Mouse (Mus musculus) liver, postnatal 0 days (tissue): ENCODE measurements around the gene Dbn1.

Experiments used
- CTCF ChIP-seq: sonication (generic); IDR thresholded peaks from 2 replicates; pipeline ENCODE4 v1.5.1; 2016; ENCODE audit warnings: antibody characterized with exemption, low read depth
- EP300 ChIP-seq: IDR thresholded peaks from 2 replicates; pipeline ENCODE4 v1.6.1; 2016; ENCODE audit warnings: antibody characterized with exemption, low read depth, mild to moderate bottlenecking

DNA sequence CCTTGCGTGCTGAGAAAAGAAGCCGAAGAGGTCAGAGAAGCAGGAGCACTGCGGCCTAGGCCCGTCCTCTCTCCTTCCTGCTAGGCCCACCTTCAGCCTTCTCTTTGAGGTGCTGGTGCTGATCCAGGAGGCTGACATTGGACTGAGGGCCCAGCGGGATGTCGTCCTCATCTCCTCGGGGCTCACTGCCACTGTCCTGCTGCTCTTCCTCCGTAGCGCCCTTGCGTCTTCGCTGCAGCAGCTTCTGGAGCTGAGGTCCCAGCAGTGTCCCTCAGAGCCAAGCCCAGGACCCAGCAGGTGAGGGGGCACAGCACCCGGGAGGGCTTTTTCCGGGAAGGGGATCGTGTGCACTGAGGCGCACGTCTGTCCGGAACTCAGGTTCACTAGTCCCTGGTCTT lies 47.9 kb upstream of the Dbn1 start:
- TF ChIP-seq EP300 (no peak), CTCF (no peak)
